Mouse (Mus musculus) heart, adult 2 months (tissue): ENCODE measurements around the gene Lypla2. TPM values are rescaled to one million over a fixed set of nuclear protein-coding genes. Genes with fewer than 3 reads are reported as not detected.

Experiments
- DNase-seq, 2 experiments: peaks; one replicate each; pipeline ENCODE4 v3.0.0; 2021
- H3K27ac ChIP-seq: fragments of 200-600 bp; 2 replicates; pipeline ENCODE4 v1.8.1; 2022
- H3K27me3 ChIP-seq: fragments of 200-500 bp; 2 replicates; pipeline ENCODE4 v1.6.1; 2012; ENCODE audit warnings: mild to moderate bottlenecking, low read length, inconsistent platforms, mixed read lengths; ENCODE audit not compliant: control insufficient read depth, insufficient read depth
- H3K36me3 ChIP-seq: fragments of 200-500 bp; 2 replicates; pipeline ENCODE4 v1.6.1; 2012; ENCODE audit warnings: low read length, inconsistent platforms; ENCODE audit not compliant: control insufficient read depth, insufficient read depth
- H3K4me1 ChIP-seq: fragments of 200-500 bp; 2 replicates; pipeline ENCODE4 v1.6.1; 2011; ENCODE audit warnings: low read length; ENCODE audit not compliant: control insufficient read depth, insufficient read depth
- H3K4me3 ChIP-seq: fragments of 200-600 bp; 2 replicates; pipeline ENCODE4 v1.8.1; 2022
- H3K79me2 ChIP-seq: fragments of 200-500 bp; replicated peaks from 2 replicates; pipeline ENCODE4 v1.6.1; 2012; ENCODE audit warnings: mild to moderate bottlenecking, inconsistent platforms, low read length, moderate library complexity, mixed read lengths; ENCODE audit not compliant: control insufficient read depth, insufficient read depth
- H3K9ac ChIP-seq: fragments of 200-500 bp; 2 replicates; pipeline ENCODE4 v1.6.1; 2012; ENCODE audit warnings: low read depth, mild to moderate bottlenecking, control low read depth, inconsistent platforms, low read length, mixed read lengths
- CTCF ChIP-seq: fragments of 200-600 bp; IDR thresholded peaks from 2 replicates; pipeline ENCODE4 v1.8.1; 2022; ENCODE audit warnings: antibody characterized with exemption, mild to moderate bottlenecking, moderate library complexity
- EP300 ChIP-seq: fragments of 200-500 bp; IDR thresholded peaks from 2 replicates; pipeline ENCODE4 v1.6.1; 2011; ENCODE audit warnings: low read depth, low read length, control low read depth; ENCODE audit not compliant: insufficient read depth
- POLR2A ChIP-seq: fragments of 200-500 bp; IDR thresholded peaks from 2 replicates; pipeline ENCODE4 v1.6.1; 2011; ENCODE audit warnings: mild to moderate bottlenecking, low read depth, low read length, control low read depth; ENCODE audit not compliant: insufficient read depth
- WGBS: fragments of 180-500 bp; shearing (Covaris S2); methylation state at CpG from one replicate; pipeline ENCODE4 v1.1.7; 2018; 5-methylcytosine and 5-hydroxymethylcytosine counted together
- intact Hi-C: fragments of 180-260 bp; cut with DNase I; formaldehyde crosslinking; loops from one replicate; pipeline ENCODE4 v1.15.1; 2025
- polyA plus RNA-seq: library from polyadenylated mRNA; depleted of rRNA; stranded (reverse); fragments of >200 nt; gene quantifications from 2 replicates; pipeline ENCODE4 v1.2.3, GENCODE M21; 2012
- total RNA-seq, 2 experiments: library from RNA; stranded (reverse); gene quantifications; 2 replicates each; pipeline ENCODE4 v1.2.3; 2021

Lypla2 gene
- total and polyA plus RNA-seq, 3 experiments, result 35.9 to 52.2 (median 37.1) TPM

DNA sequence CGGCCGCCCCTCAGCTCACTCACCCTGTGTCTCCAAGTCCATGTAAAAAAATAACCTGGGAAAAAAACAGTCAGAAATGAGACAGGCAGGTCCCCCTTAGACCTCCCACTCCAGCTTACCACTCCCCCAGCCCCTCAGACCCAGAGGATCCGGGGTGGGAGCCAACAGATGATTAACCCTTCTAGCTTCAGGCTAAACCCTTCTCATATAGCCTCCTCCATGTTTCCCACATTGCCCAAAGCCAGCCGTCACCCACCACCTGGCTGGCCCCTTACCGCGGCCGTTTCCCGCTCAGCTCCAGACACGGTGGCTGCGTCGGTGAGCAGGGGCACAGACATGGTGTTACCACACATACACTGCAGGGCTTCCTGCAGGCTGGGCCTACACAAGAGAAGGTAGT lies 1.8 kb downstream of the Lypla2 start:
- no peaks in the 10 kb centered on the region for H3K36me3 ChIP-seq

DNA sequence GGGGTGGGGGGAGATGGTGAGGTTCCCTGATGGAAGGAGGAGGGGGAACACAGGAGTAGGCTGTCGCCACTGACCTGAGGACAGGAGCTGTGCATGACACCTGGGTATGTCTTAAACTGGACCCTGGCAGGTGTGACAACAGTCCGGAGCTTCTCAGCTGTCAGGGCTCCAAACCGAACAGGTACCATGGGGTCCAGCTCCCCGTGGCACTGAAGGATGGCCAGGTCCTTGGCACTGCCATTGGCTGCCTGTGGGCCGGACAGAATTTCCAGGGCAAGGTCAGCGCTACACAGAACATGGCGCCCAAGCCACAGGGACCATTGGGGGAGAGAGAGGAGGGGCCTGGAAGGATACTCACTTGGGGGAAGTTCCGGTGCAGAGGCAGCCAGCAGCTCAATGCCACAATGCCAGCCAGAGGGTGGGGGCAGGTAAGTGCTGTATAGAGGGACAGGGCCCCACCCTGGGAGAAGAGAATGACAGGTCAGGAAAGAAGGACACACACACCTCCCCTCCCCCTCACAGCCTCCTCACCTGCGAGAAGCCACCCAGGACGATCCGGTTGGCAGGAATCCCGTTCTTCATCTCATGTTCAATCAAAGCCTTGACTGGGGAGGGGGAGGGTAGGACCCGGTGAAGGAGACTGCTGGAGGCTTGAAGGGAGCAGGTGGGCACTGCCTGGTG lies 3.2 kb downstream of the Lypla2 start:
- DNase-seq, result peak; percentile 2 to 18
- Histone ChIP-seq H3K79me2 (peaks cover 2% of the 10 kb centered on the region; the same call in 1 of the 2 replicates), H3K27ac (no peak overlapping the region), H3K36me3 (no peaks in the 10 kb centered on the region), H3K4me1 (peaks cover 7% of the 10 kb centered on the region), H3K9ac (no peak overlapping the region), H3K27me3 (no peaks in the 10 kb centered on the region), H3K4me3 (no peak overlapping the region)
- WGBS, result 88% methylated on average over 13 of the region's 13 CpGs
- TF ChIP-seq CTCF (no peak), EP300 (no peak), POLR2A (no peak)
- intact Hi-C loops, result no loop called here

More for the DNA sequence above, 1.8 kb downstream of the Lypla2 start:
- Histone ChIP-seq H3K27me3 (no peaks in the 10 kb centered on the region), H3K79me2 (peaks cover 2% of the 10 kb centered on the region; the same call in 1 of the 2 replicates), H3K27ac (no peak overlapping the region), H3K4me3 (no peak overlapping the region), H3K4me1 (peaks cover 7% of the 10 kb centered on the region), H3K9ac (no peak overlapping the region)
- no peak for TF ChIP-seq CTCF
- no peak for TF ChIP-seq POLR2A
- no peak for TF ChIP-seq EP300
- intact Hi-C loops, result loop anchor here (10.0 kb wide), 1 partner anchor 184 kb away; no protein-coding TSS in a partner anchor
- WGBS, result 91% methylated on average over 11 of the region's 11 CpGs
- peak in 1 of 2 experiments; percentile 4 for DNase-seq

DNA sequence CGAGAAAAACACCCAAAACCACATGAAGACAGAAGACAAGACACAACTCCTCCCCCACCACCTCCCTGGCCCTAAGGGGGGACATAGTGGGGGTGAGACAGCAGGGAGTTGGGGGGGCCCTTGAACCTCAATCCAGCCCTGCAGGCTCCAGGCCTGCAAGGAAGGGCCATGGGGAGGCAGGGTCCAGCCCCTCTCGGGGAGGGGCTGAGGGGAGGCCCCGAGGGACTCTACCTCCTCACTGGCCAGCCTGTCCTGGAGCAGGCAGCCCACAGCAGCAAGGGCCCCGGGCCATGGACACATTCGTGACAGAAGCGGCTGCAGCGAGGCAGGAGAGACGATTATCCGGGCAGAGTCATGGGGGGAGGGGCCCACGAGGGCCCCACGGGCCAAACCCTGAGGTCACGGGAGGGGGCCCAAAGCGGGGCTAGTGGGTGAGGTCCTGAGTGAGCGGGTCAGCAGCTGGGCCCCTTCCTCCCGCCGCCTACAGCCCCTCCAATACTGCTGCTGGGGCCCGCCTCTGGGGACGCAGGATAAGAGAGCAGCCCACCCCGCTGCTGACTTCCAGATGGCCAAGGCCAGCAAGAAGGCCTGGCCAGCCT lies 4.1 kb downstream of the Lypla2 start:
- no peak overlapping the region for H3K27ac ChIP-seq
- H3K36me3 ChIP-seq, result no peaks in the 10 kb centered on the region
- 65% methylated on average over 19 of the region's 19 CpGs for WGBS
- H3K4me3 ChIP-seq, result no peak overlapping the region
- peak in 1 of 2 experiments; percentile 11 for DNase-seq
- no peak overlapping the region for H3K9ac ChIP-seq
- intact Hi-C loops, result no loop called here
- H3K4me1 ChIP-seq, result peaks cover 7% of the 10 kb centered on the region
- H3K79me2 ChIP-seq, result peaks cover 2% of the 10 kb centered on the region; the same call in 1 of the 2 replicates
- no peaks in the 10 kb centered on the region for H3K27me3 ChIP-seq
- TF ChIP-seq EP300 (no peak), POLR2A (no peak), CTCF (no peak)

DNA sequence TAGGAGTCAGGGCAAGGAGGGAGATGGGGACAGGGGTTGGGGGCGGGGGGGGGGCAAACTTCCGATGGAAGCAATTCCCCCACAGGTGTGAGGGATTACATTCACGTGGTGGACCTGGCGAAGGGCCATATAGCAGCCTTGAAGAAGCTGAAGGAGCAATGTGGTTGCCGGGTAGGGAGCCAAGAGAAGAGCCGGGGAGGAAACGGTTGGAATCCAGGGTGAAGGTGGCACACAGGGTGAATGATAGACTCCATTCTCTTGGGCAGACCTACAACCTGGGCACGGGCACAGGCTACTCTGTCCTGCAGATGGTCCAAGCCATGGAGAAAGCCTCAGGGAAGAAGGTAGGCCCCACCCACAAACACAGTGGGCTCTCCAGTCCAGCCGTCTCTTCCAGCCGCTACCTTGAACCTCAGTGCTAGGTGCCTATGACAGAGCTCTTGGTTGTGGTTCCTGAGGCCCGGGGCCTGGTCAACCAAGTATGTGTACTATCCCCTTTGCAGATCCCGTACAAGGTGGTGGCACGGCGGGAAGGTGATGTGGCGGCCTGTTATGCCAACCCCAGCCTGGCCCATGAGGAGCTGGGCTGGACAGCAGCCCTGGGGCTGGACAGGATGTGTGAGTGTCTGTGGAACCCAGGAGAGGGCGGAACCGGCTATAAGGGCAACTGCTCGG lies 5.2 kb downstream of the Lypla2 start:
- Histone ChIP-seq H3K27me3 (no peaks in the 10 kb centered on the region), H3K27ac (no peak overlapping the region), H3K79me2 (peaks cover 1% of the 10 kb centered on the region; the same call in 1 of the 2 replicates), H3K9ac (no peak overlapping the region), H3K4me3 (no peak overlapping the region), H3K36me3 (no peaks in the 10 kb centered on the region), H3K4me1 (peaks cover 7% of the 10 kb centered on the region)
- intact Hi-C loops, result no loop called here
- 85% methylated on average over 18 of the region's 18 CpGs for WGBS
- no peak for DNase-seq
- no peak for TF ChIP-seq CTCF
- TF ChIP-seq EP300, result no peak
- no peak for TF ChIP-seq POLR2A

DNA sequence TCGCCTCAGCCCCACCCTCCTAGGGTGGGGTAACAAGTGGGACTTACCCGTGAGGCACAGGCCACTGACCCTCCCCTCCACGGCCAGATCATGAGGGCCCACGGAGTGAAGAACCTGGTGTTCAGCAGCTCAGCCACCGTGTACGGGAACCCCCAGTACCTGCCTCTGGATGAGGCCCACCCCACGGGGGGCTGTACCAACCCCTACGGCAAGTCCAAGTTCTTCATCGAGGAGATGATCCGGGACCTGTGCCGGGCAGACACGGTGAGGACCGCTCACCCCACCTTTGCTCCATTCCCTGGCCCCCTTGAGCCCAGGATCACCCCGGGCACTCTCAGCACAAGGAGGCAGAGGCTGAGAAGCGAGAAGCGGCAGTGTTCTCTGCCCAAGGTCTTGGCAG lies 6.1 kb downstream of the Lypla2 start:
- no peaks in the 10 kb centered on the region for H3K36me3 ChIP-seq
- H3K27ac ChIP-seq, result no peak overlapping the region
- H3K79me2 ChIP-seq, result no peaks in the 10 kb centered on the region
- intact Hi-C loops, result no loop called here
- DNase-seq, result no peak
- no peak overlapping the region for H3K9ac ChIP-seq
- TF ChIP-seq POLR2A (no peak), EP300 (no peak), CTCF (no peak)
- H3K4me1 ChIP-seq, result peaks cover 3% of the 10 kb centered on the region
- H3K27me3 ChIP-seq, result no peaks in the 10 kb centered on the region
- H3K4me3 ChIP-seq, result no peak overlapping the region
- WGBS, result 90% methylated on average over 16 of the region's 16 CpGs
